Mouse (Mus musculus) forebrain, embryonic 13.5 days (tissue): Measurements from ENCODE around the gene Sez6l. TPM values are rescaled to one million over a fixed set of nuclear protein-coding genes. Genes with fewer than 3 reads are reported as not detected.
"Not testable (repeated sequence)": the region's sequence is repeated elsewhere in the genome, so short reads cannot be mapped to it uniquely, and the experiment has no call there.

ENCODE experiments used
- ATAC-seq: fragments of 200-750 bp; cut with Nextera tagmentation; 2 replicates; pipeline ENCODE4 v1.8.0; 2017
- H3K27ac ChIP-seq: fragments of 300-500 bp; sonication (generic); 2 replicates; pipeline ENCODE4 v1.5.1; 2015; ENCODE audit warnings: inconsistent platforms, mild to moderate bottlenecking, moderate library complexity
- H3K27me3 ChIP-seq: fragments of 300-500 bp; sonication (generic); 2 replicates; pipeline ENCODE4 v1.6.1; 2015; ENCODE audit warnings: mild to moderate bottlenecking, inconsistent platforms
- H3K36me3 ChIP-seq: fragments of 300-500 bp; sonication (generic); 2 replicates; pipeline ENCODE4 v1.6.1; 2015; ENCODE audit warnings: mild to moderate bottlenecking, inconsistent platforms; ENCODE audit not compliant: poor library complexity, severe bottlenecking
- H3K4me1 ChIP-seq: fragments of 300-500 bp; sonication (generic); 2 replicates; pipeline ENCODE4 v1.6.1; 2015; ENCODE audit warnings: inconsistent platforms
- H3K4me2 ChIP-seq: fragments of 300-500 bp; sonication (generic); 2 replicates; pipeline ENCODE4 v1.6.1; 2015; ENCODE audit warnings: inconsistent platforms, mild to moderate bottlenecking, moderate library complexity
- H3K4me3 ChIP-seq: fragments of 300-500 bp; sonication (generic); 2 replicates; pipeline ENCODE4 v1.5.1; 2015; ENCODE audit warnings: mild to moderate bottlenecking, inconsistent platforms
- H3K9ac ChIP-seq: fragments of 300-500 bp; sonication (generic); 2 replicates; pipeline ENCODE4 v1.6.1; 2015; ENCODE audit warnings: mild to moderate bottlenecking, inconsistent platforms
- H3K9me3 ChIP-seq: fragments of 300-500 bp; sonication (generic); replicated peaks from 2 replicates; pipeline ENCODE4 v1.6.1; 2016; ENCODE audit warnings: inconsistent platforms
- WGBS: fragments of 180-500 bp; shearing (Covaris S2); methylation state at CpG from one replicate; pipeline ENCODE4 v1.1.7; 2015; 5-methylcytosine and 5-hydroxymethylcytosine counted together
- polyA plus RNA-seq: library from polyadenylated mRNA; unstranded; fragments of >200 nt; fragmentation: Nextera tagmentation; extraction: Ambion mirVana; gene quantifications from 2 replicates; pipeline ENCODE4 v1.2.1, GENCODE M21; 2015

The Sez6l gene
- polyA plus RNA-seq, 1 experiment from 2014 or later: 22.5 TPM

- Histone ChIP-seq H3K9ac (no peak within 1 kb of the TSS), H3K4me3 (no peak within 1 kb of the TSS), H3K27me3 (no peaks in the 10 kb centered on the region), H3K36me3 (no peaks in the 10 kb centered on the region), H3K4me1 (no peaks in the 10 kb centered on the region), H3K9me3 (no peaks in the 10 kb centered on the region), H3K4me2 (no peak within 1 kb of the TSS), H3K27ac (no peak within 1 kb of the TSS)
- 74% methylated on average over 18 of the region's 18 CpGs for WGBS
- ATAC-seq: no peak
Measured at GRCm38 (mm10) chr5:112448747-112449440, 128.1 kb downstream of the Sez6l start, which contains the start of gene Gm6588. Gene Gm6588, plus strand, starts transcription at chr5:112449426.

GRCm38 (mm10) chr5:112438535-112438934, 138.4 kb downstream of the Sez6l start:
- Histone ChIP-seq H3K4me1 (no peaks in the 10 kb centered on the region; the same call in 1 of the 2 replicates), H3K4me2 (no peak overlapping the region), H3K27me3 (no peaks in the 10 kb centered on the region), H3K9ac (no peak overlapping the region), H3K4me3 (no peak overlapping the region), H3K36me3 (peaks cover 13% of the 10 kb centered on the region; the same call in 1 of the 2 replicates), H3K27ac (no peak overlapping the region), H3K9me3 (no peaks in the 10 kb centered on the region)
- 58% methylated on average over 10 of the region's 10 CpGs for WGBS
- ATAC-seq: no peak

- under 1% methylated on average over 8 of the region's 8 CpGs for WGBS
- Histone ChIP-seq H3K9ac (no peak overlapping the region), H3K27ac (peak overlapping the region; percentile 19; the same call in 1 of the 2 replicates), H3K4me3 (no peak overlapping the region), H3K36me3 (peaks cover 7% of the 10 kb centered on the region; the same call in 1 of the 2 replicates), H3K4me2 (no peak overlapping the region), H3K27me3 (peaks cover 22% of the 10 kb centered on the region), H3K4me1 (peaks cover 14% of the 10 kb centered on the region), H3K9me3 (no peaks in the 10 kb centered on the region)
- peak; percentile 55 for ATAC-seq
Measured at GRCm38 (mm10) chr5:112433004-112433403, 144.0 kb downstream of the Sez6l start.

GRCm38 (mm10) chr5:112432033-112432432, 145.0 kb downstream of the Sez6l start:
- no peak for ATAC-seq
- 55% methylated on average over 5 of the region's 5 CpGs for WGBS
- peaks cover 14% of the 10 kb centered on the region for H3K4me1 ChIP-seq
- peaks cover 22% of the 10 kb centered on the region for H3K27me3 ChIP-seq
- H3K4me2 ChIP-seq: no peak overlapping the region
- H3K36me3 ChIP-seq: peaks cover 7% of the 10 kb centered on the region; the same call in 1 of the 2 replicates
- no peak overlapping the region for H3K4me3 ChIP-seq
- H3K9ac ChIP-seq: no peak overlapping the region
- no peaks in the 10 kb centered on the region for H3K9me3 ChIP-seq
- H3K27ac ChIP-seq: no peak overlapping the region

- H3K9ac ChIP-seq: no peak overlapping the region
- peaks cover 22% of the 10 kb centered on the region for H3K27me3 ChIP-seq
- WGBS: 24% methylated on average over 14 of the region's 14 CpGs
Measured at GRCm38 (mm10) chr5:112431120-112431775, 145.7 kb downstream of the Sez6l start.

GRCm38 (mm10) chr5:112428944-112429343, 148.0 kb downstream of the Sez6l start:
- Histone ChIP-seq H3K9me3 (no peaks in the 10 kb centered on the region), H3K9ac (no peak overlapping the region), H3K27me3 (peaks cover 25% of the 10 kb centered on the region), H3K4me3 (no peak overlapping the region), H3K27ac (no peak overlapping the region), H3K4me1 (peaks cover 14% of the 10 kb centered on the region), H3K4me2 (peak overlapping the region; percentile 38), H3K36me3 (peaks cover 7% of the 10 kb centered on the region)
- peak; percentile 34; the same call in 1 of the 2 replicates for ATAC-seq
- WGBS: 15% methylated on average over 19 of the region's 19 CpGs

More at GRCm38 (mm10) chr5:112431120-112431775, 145.7 kb downstream of the Sez6l start:
- Histone ChIP-seq H3K4me2 (no peak overlapping the region), H3K27ac (no peak overlapping the region), H3K4me1 (peaks cover 14% of the 10 kb centered on the region), H3K36me3 (0 out of 2 replicates have a peak, but pooled peaks cover 7% of the 10 kb centered on the region), H3K9me3 (no peaks in the 10 kb centered on the region), H3K4me3 (no peak overlapping the region)
- ATAC-seq: no peak

GRCm38 (mm10) chr5:112427283-112427682, 149.7 kb downstream of the Sez6l start:
- no peak overlapping the region for H3K9ac ChIP-seq
- ATAC-seq: peak; percentile 41; the same call in 1 of the 2 replicates
- H3K4me3 ChIP-seq: no peak overlapping the region
- peaks cover 10% of the 10 kb centered on the region for H3K4me1 ChIP-seq
- 45% methylated on average over 2 of the region's 2 CpGs for WGBS
- no peak overlapping the region for H3K27ac ChIP-seq
- no peak overlapping the region for H3K4me2 ChIP-seq
- no peaks in the 10 kb centered on the region for H3K9me3 ChIP-seq
- H3K27me3 ChIP-seq: peaks cover 25% of the 10 kb centered on the region
- H3K36me3 ChIP-seq: peaks cover 18% of the 10 kb centered on the region

- Histone ChIP-seq H3K4me3 (no peak overlapping the region), H3K9me3 (no peaks in the 10 kb centered on the region), H3K36me3 (peaks cover 22% of the 10 kb centered on the region), H3K9ac (no peak overlapping the region), H3K4me2 (no peak overlapping the region), H3K4me1 (peaks cover 10% of the 10 kb centered on the region), H3K27ac (no peak overlapping the region), H3K27me3 (peaks cover 18% of the 10 kb centered on the region; the same call in 1 of the 2 replicates)
- WGBS: 86% methylated on average over 7 of the region's 7 CpGs
- ATAC-seq: no peak
Measured at GRCm38 (mm10) chr5:112426635-112427034, 150.3 kb downstream of the Sez6l start.

- Histone ChIP-seq H3K9ac (no peak overlapping the region), H3K4me1 (no peaks in the 10 kb centered on the region), H3K9me3 (no peaks in the 10 kb centered on the region), H3K27ac (no peak overlapping the region), H3K27me3 (peaks cover 7% of the 10 kb centered on the region; the same call in 1 of the 2 replicates), H3K4me3 (no peak overlapping the region), H3K4me2 (0 out of 2 replicates have a peak overlapping the region, but pooled peaks have one; percentile 10), H3K36me3 (peaks cover 32% of the 10 kb centered on the region)
- peak; percentile 55; the same call in 1 of the 2 replicates for ATAC-seq
- WGBS: 38% methylated on average over 12 of the region's 12 CpGs
Measured at GRCm38 (mm10) chr5:112419535-112419934, 157.4 kb downstream of the Sez6l start.

- H3K27ac ChIP-seq: no peak overlapping the region
Measured at GRCm38 (mm10) chr5:112418023-112418422, 159.0 kb downstream of the Sez6l start.

GRCm38 (mm10) chr5:112416673-112417072, 160.3 kb downstream of the Sez6l start:
- H3K27ac ChIP-seq: no peak overlapping the region

More at GRCm38 (mm10) chr5:112418023-112418422, 159.0 kb downstream of the Sez6l start:
- ATAC-seq: no peak
- Histone ChIP-seq H3K4me3 (no peak overlapping the region), H3K36me3 (peaks cover 18% of the 10 kb centered on the region), H3K4me1 (no peaks in the 10 kb centered on the region), H3K4me2 (no peak overlapping the region), H3K27me3 (peaks cover 6% of the 10 kb centered on the region; the same call in 1 of the 2 replicates), H3K9me3 (no peaks in the 10 kb centered on the region), H3K9ac (no peak overlapping the region)
- WGBS: 51% methylated on average over 4 of the region's 4 CpGs

GRCm38 (mm10) chr5:112412781-112413180, 164.2 kb downstream of the Sez6l start:
- not testable (repeated sequence) for H3K9me3 ChIP-seq, H3K4me2 ChIP-seq, H3K4me3 ChIP-seq, ATAC-seq, H3K27ac ChIP-seq, H3K36me3 ChIP-seq, H3K27me3 ChIP-seq, H3K9ac ChIP-seq
- 84% methylated on average over 4 of the region's 4 CpGs for WGBS
- H3K4me1 ChIP-seq: peaks cover 29% of the 10 kb centered on the region

More at GRCm38 (mm10) chr5:112416673-112417072, 160.3 kb downstream of the Sez6l start:
- H3K4me1 ChIP-seq: peaks cover 7% of the 10 kb centered on the region
- peaks cover 12% of the 10 kb centered on the region for H3K36me3 ChIP-seq
- H3K4me3 ChIP-seq: no peak overlapping the region
- no peak overlapping the region for H3K4me2 ChIP-seq
- 59% methylated on average over 5 of the region's 5 CpGs for WGBS
- peaks cover 6% of the 10 kb centered on the region; the same call in 1 of the 2 replicates for H3K27me3 ChIP-seq
- no peaks in the 10 kb centered on the region for H3K9me3 ChIP-seq
- no peak for ATAC-seq
- no peak overlapping the region for H3K9ac ChIP-seq
